8 mouse cellular contexts compared by ENCODE assay signal in genomic region chr10:80658841-80659202, GRCm38 (mm10). TPM values are rescaled to one million over a fixed set of nuclear protein-coding genes. Genes with fewer than 3 reads are reported as not detected.
A peak's percentile ranks its signal among the peaks of the same experiment; 100 is the strongest.
DNase-seq lines count a peak whose midpoint lies in the region; ATAC-seq and TF ChIP-seq lines count a peak whose summit lies in the region.

No protein-coding gene starts in this region.

- no peaks in the 10 kb centered on the region for H3K36me3 ChIP-seq in hindbrain, embryonic 12.5 days
- no peaks in the 10 kb centered on the region for H3K36me3 ChIP-seq in hindbrain, postnatal 0 days (ENCODE audit: insufficient read depth, low read length)
- peaks cover 13% of the 10 kb centered on the region for H3K36me3 ChIP-seq in E14TG2a.4 (ENCODE audit: insufficient read depth, low read length)
- H3K36me3 ChIP-seq in forebrain, embryonic 13.5 days (ENCODE audit: poor library complexity, severe bottlenecking): no peaks in the 10 kb centered on the region

- no peak overlapping the region for H3K4me3 ChIP-seq in hindbrain, embryonic 12.5 days
- no peak overlapping the region for H3K4me3 ChIP-seq in hindbrain, postnatal 0 days (ENCODE audit: low read length)
- H3K4me3 ChIP-seq in E14TG2a.4 (replicated peaks; ENCODE audit: low read length): peak overlapping the region; percentile 18; the same call in 1 of the 2 replicates
- H3K4me3 ChIP-seq in forebrain, embryonic 13.5 days: no peak overlapping the region

- 0 out of 2 replicates have a peak overlapping the region, but pooled peaks have one; percentile 36 for H3K27ac ChIP-seq in hindbrain, embryonic 12.5 days
- no peak overlapping the region for H3K27ac ChIP-seq in hindbrain, postnatal 0 days
- peak overlapping the region; percentile 51; the same call in 1 of the 2 replicates for H3K27ac ChIP-seq in forebrain, embryonic 13.5 days

- 64% methylated on average over 4 of the region's 4 CpGs for WGBS in hindbrain, embryonic 12.5 days
- 71% methylated on average over 4 of the region's 4 CpGs for WGBS in hindbrain, postnatal 0 days
- 74% methylated on average over 4 of the region's 4 CpGs for WGBS in forebrain, embryonic 13.5 days

- no peak for TF ChIP-seq CTCF in hindbrain, postnatal 0 days (IDR thresholded peaks at IDR 0.05; ENCODE audit: low read depth)
- TF ChIP-seq CTCF in E14TG2a.4 (conservative IDR thresholded peaks at IDR 0.05; ENCODE audit: low read length): no peak

- DNase-seq in hindbrain, postnatal 0 days (ENCODE audit: low spot score): no peak
- DNase-seq in urinary bladder, postnatal 10 days (ENCODE audit: low spot score): no peak
- DNase-seq in right cerebral cortex, adult 18-20 months: no peak
- DNase-seq in left cerebral cortex, adult 9 months (ENCODE audit: low spot score in 2 of 2): no peak

- no peaks in the 10 kb centered on the region for H3K27me3 ChIP-seq in hindbrain, embryonic 12.5 days
- no peaks in the 10 kb centered on the region for H3K27me3 ChIP-seq in hindbrain, postnatal 0 days (ENCODE audit: insufficient read depth, low read length)
- no peaks in the 10 kb centered on the region for H3K27me3 ChIP-seq in E14TG2a.4 (ENCODE audit: insufficient read depth, low read length)
- H3K27me3 ChIP-seq in forebrain, embryonic 13.5 days: no peaks in the 10 kb centered on the region

- H3K9me3 ChIP-seq in hindbrain, embryonic 12.5 days (replicated peaks): no peaks in the 10 kb centered on the region
- no peaks in the 10 kb centered on the region for H3K9me3 ChIP-seq in hindbrain, postnatal 0 days (ENCODE audit: low read length)
- H3K9me3 ChIP-seq in E14TG2a.4 (ENCODE audit: low read length): no peaks in the 10 kb centered on the region
- no peaks in the 10 kb centered on the region for H3K9me3 ChIP-seq in forebrain, embryonic 13.5 days (replicated peaks)

- no peak for ATAC-seq in hindbrain, embryonic 12.5 days (ENCODE audit: low FRiP score)
- no peak for ATAC-seq in hindbrain, postnatal 0 days
- ATAC-seq in forebrain, embryonic 13.5 days: no peak
- ATAC-seq in megakaryocyte progenitor cell, adult 5-6 weeks (replicated peaks; ENCODE audit: poor library complexity): peak; percentile 59

- no peak overlapping the region for H3K9ac ChIP-seq in hindbrain, embryonic 12.5 days
- no peak overlapping the region for H3K9ac ChIP-seq in hindbrain, postnatal 0 days (replicated peaks; ENCODE audit: low read length)
- no peak overlapping the region for H3K9ac ChIP-seq in forebrain, embryonic 13.5 days

- H3K4me1 ChIP-seq in hindbrain, embryonic 12.5 days: peaks cover 31% of the 10 kb centered on the region
- H3K4me1 ChIP-seq in hindbrain, postnatal 0 days (ENCODE audit: insufficient read depth, low read length): peaks cover 11% of the 10 kb centered on the region; the same call in 1 of the 2 replicates
- peaks cover 77% of the 10 kb centered on the region for H3K4me1 ChIP-seq in E14TG2a.4 (replicated peaks; ENCODE audit: low read depth, low read length)
- H3K4me1 ChIP-seq in forebrain, embryonic 13.5 days: peaks cover 36% of the 10 kb centered on the region

- H3K4me2 ChIP-seq in hindbrain, embryonic 12.5 days (replicated peaks): no peak overlapping the region
- no peak overlapping the region; the same call in 1 of the 2 replicates for H3K4me2 ChIP-seq in hindbrain, postnatal 0 days (ENCODE audit: low read depth, low read length)
- no peak overlapping the region for H3K4me2 ChIP-seq in forebrain, embryonic 13.5 days

RNA-seq across cellular contexts. Expression of gene Btbd2, which starts 2.0 kb away (rescaled TPM):
- polyA plus RNA-seq in hindbrain, embryonic 12.5 days (2016; fragmentation: Nextera tagmentation; extraction: Ambion mirVana): 87.8 and 96.4 TPM in 2 replicates
- 209 and 213 TPM in 2 replicates for total RNA-seq in hindbrain, postnatal 0 days (2014; rRNA removed)
- 81.9 and 82.8 TPM in 2 replicates for polyA plus RNA-seq in hindbrain, postnatal 0 days (2015; fragmentation: Nextera tagmentation; extraction: Ambion mirVana)
- 59.2 and 61.2 TPM in 2 replicates for polyA plus RNA-seq in forebrain, embryonic 13.5 days (2015; fragmentation: Nextera tagmentation; extraction: Ambion mirVana)
- 10.5 and 13.2 TPM in 2 replicates for total RNA-seq in megakaryocyte progenitor cell, adult 5-6 weeks (2015)
- 19.9 and 25.7 TPM in 2 replicates for total RNA-seq in megakaryocyte progenitor cell, adult 5-6 weeks (2017)

RNA-seq across cellular contexts. Expression of gene Mknk2, which starts 19.1 kb away (rescaled TPM):
- polyA plus RNA-seq in hindbrain, embryonic 12.5 days (2016; fragmentation: Nextera tagmentation; extraction: Ambion mirVana): 88.1 and 90.3 TPM in 2 replicates
- 84.5 and 95.4 TPM in 2 replicates for total RNA-seq in hindbrain, postnatal 0 days (2014; rRNA removed)
- polyA plus RNA-seq in hindbrain, postnatal 0 days (2015; fragmentation: Nextera tagmentation; extraction: Ambion mirVana): 38.2 and 40.5 TPM in 2 replicates
- polyA plus RNA-seq in forebrain, embryonic 13.5 days (2015; fragmentation: Nextera tagmentation; extraction: Ambion mirVana): 52.3 and 55.1 TPM in 2 replicates
- 40.1 and 46.2 TPM in 2 replicates for total RNA-seq in megakaryocyte progenitor cell, adult 5-6 weeks (2015)
- total RNA-seq in megakaryocyte progenitor cell, adult 5-6 weeks (2017): 32.8 and 44.4 TPM in 2 replicates

RNA-seq across cellular contexts. Expression of gene Csnk1g2, which starts 36.2 kb away (rescaled TPM):
- 190 and 192 TPM in 2 replicates for polyA plus RNA-seq in hindbrain, embryonic 12.5 days (2016; fragmentation: Nextera tagmentation; extraction: Ambion mirVana)
- 128 and 156 TPM in 2 replicates for total RNA-seq in hindbrain, postnatal 0 days (2014; rRNA removed)
- polyA plus RNA-seq in hindbrain, postnatal 0 days (2015; fragmentation: Nextera tagmentation; extraction: Ambion mirVana): 94.3 and 95.5 TPM in 2 replicates
- 55.0 and 73.2 TPM in 2 replicates for polyA plus RNA-seq in forebrain, embryonic 13.5 days (2015; fragmentation: Nextera tagmentation; extraction: Ambion mirVana)
- total RNA-seq in megakaryocyte progenitor cell, adult 5-6 weeks (2015): 39.1 and 43.1 TPM in 2 replicates
- total RNA-seq in megakaryocyte progenitor cell, adult 5-6 weeks (2017): 127 and 171 TPM in 2 replicates

RNA-seq across cellular contexts. Expression of gene Mob3a, which starts 43.0 kb away (rescaled TPM):
- polyA plus RNA-seq in hindbrain, embryonic 12.5 days (2016; fragmentation: Nextera tagmentation; extraction: Ambion mirVana): 56.5 and 62.9 TPM in 2 replicates
- 68.3 and 76.4 TPM in 2 replicates for total RNA-seq in hindbrain, postnatal 0 days (2014; rRNA removed)
- polyA plus RNA-seq in hindbrain, postnatal 0 days (2015; fragmentation: Nextera tagmentation; extraction: Ambion mirVana): 37.2 and 38.8 TPM in 2 replicates
- 47.9 and 51.6 TPM in 2 replicates for polyA plus RNA-seq in forebrain, embryonic 13.5 days (2015; fragmentation: Nextera tagmentation; extraction: Ambion mirVana)
- total RNA-seq in megakaryocyte progenitor cell, adult 5-6 weeks (2015): 26.4 and 31.9 TPM in 2 replicates
- total RNA-seq in megakaryocyte progenitor cell, adult 5-6 weeks (2017): 34.9 and 39.0 TPM in 2 replicates

RNA-seq across cellular contexts. Expression of gene Izumo4, which starts 43.2 kb away (rescaled TPM):
- 27.1 and 30.5 TPM in 2 replicates for polyA plus RNA-seq in hindbrain, embryonic 12.5 days (2016; fragmentation: Nextera tagmentation; extraction: Ambion mirVana)
- 31.1 and 31.6 TPM in 2 replicates for total RNA-seq in hindbrain, postnatal 0 days (2014; rRNA removed)
- polyA plus RNA-seq in hindbrain, postnatal 0 days (2015; fragmentation: Nextera tagmentation; extraction: Ambion mirVana): 46.7 and 52.2 TPM in 2 replicates
- 24.5 and 26.3 TPM in 2 replicates for polyA plus RNA-seq in forebrain, embryonic 13.5 days (2015; fragmentation: Nextera tagmentation; extraction: Ambion mirVana)
- total RNA-seq in megakaryocyte progenitor cell, adult 5-6 weeks (2015): 7.0 and 13.6 TPM in 2 replicates
- total RNA-seq in megakaryocyte progenitor cell, adult 5-6 weeks (2017): 1.7 and 4.3 TPM in 2 replicates
